Mouse (Mus musculus): Measurements from ENCODE around the gene Optn. TPM values are rescaled to one million over a fixed set of nuclear protein-coding genes. Genes with fewer than 3 reads are reported as not detected.

The Optn gene
- polyA plus RNA-seq, 1 experiment from 2014 or later, result 15.7 TPM

Other genes with a start within 250 kb of the Optn start
- 81.0 and 82.4 TPM in 2 replicates for gene Sephs1, start 182.5 kb downstream of the Optn start, polyA plus RNA-seq (2015; fragmentation: Nextera tagmentation; extraction: Ambion mirVana)
- 69.7 and 71.7 TPM in 2 replicates for gene Phyh, start 145.0 kb downstream of the Optn start, polyA plus RNA-seq (2015; fragmentation: Nextera tagmentation; extraction: Ambion mirVana)
- gene Ucma, start 87.9 kb downstream of the Optn start, polyA plus RNA-seq (2015; fragmentation: Nextera tagmentation; extraction: Ambion mirVana), result not detected in 2 replicates
- 34.0 and 39.5 TPM in 2 replicates for gene Mcm10, start 51.3 kb downstream of the Optn start, polyA plus RNA-seq (2015; fragmentation: Nextera tagmentation; extraction: Ambion mirVana)
- gene Ccdc3, start 73.7 kb upstream of the Optn start, polyA plus RNA-seq (2015; fragmentation: Nextera tagmentation; extraction: Ambion mirVana), result 12.1 and 13.1 TPM in 2 replicates

All from kidney, embryonic 16.5 days (tissue).